Mouse (Mus musculus) A20 (cell line): Measurements from ENCODE around the gene Atp8a2.

Experiments used
- DNase-seq: peaks from one replicate; pipeline ENCODE4 v3.0.0-alpha.2; 2011; ENCODE audit warnings: low read depth, low spot score

The Atp8a2 gene

DNA sequence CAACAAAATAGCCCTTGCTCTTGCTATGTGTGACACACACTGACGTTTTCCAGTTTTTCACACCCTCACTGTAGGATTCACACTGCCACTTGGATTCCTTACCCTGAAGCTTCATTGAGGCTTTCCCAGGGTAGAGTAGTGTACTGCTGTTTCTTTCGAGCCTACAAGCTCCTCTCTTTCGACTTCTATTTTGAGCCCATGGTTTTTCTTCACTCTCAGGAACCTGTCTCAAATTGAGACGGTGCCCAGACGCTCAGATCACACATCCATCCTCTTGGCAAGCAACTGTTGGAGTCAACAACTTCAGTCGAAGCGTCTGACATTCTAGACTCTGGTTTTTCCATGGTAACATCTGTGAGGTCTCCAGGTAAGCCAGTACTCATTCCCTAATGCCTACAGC lies at the start of gene Atp8a2:
Atp8a2 (minus strand) TSS at position 296 of the 400 bp plus-strand sequence.
- no peak for DNase-seq

DNA sequence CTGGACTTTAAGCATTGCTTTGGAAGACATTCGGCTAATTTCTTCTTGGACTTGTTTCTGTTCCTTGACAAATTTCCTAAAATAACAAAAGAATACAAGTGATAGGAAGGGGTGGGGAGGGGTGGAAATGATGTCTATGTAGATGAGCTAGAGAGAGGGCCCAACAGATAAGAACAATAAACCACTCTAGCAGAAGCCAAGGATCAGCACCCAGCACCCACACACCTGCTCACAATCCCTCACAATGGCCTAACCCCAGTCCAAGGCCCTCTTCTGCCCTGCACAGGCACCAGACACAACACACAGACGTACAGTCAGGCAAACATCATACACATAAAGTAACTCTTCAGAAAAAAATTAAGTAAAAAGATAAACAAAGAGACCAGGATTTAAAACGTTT lies 41.6 kb upstream of the Atp8a2 start:
- DNase-seq = no peak

DNA sequence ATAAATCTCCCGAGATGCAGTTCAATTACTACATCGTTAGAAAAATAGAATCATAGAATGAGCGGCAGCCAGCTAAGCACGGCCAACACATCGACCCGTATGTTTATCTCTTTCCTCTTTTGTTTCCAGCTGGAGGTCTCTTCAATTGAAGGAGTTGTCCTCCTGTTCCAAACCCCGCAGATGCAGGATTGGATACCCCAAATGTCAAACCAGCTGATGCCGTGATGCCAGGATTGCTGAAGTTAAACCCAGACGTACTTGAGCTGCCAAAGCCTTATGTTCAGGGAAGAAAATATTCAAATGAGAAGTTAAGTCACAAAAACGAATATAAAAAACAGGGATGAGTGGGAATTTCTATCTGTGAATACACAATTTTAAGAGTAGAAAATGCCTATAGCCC lies 22.9 kb upstream of the Atp8a2 start:
- DNase-seq = no peak

DNA sequence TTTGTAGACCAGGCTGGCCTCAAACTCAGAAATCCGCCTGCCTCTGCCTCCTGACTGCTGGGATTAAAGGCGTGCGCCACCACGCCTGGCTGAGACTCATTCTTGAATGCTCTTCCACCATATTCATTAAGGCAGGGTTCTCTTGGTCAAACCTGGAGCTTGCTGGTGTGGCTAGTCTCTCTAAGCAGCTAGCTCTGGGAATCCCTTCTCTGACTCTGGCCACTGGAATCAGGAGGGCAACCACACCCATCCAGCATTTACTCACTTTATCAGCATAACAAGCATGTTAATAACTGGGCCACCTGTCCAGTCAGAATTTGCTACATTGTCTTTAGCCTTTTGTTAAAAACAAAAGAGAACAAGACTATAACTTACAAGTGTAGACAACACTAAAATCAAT lies 20.6 kb upstream of the Atp8a2 start:
- no peak for DNase-seq

DNA sequence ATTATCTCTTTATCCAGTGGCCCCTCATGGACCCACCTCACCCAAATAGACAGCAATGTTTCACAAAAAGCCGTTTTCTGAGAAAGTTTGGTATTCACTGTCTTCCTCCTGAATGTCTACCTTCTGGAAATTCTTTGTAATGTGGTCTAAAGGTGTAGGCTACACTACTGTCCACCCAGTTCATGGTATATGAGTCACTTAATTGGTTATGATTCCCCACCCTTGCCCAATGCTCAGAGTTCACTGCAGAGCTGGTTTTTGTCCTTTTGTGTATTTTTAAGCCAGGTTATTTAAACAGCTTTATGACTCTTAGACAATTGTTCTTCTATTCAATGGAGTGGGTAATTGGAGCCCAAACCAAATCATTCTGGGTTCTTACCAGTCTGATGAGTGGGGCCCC lies 19.1 kb upstream of the Atp8a2 start:
- no peak for DNase-seq

DNA sequence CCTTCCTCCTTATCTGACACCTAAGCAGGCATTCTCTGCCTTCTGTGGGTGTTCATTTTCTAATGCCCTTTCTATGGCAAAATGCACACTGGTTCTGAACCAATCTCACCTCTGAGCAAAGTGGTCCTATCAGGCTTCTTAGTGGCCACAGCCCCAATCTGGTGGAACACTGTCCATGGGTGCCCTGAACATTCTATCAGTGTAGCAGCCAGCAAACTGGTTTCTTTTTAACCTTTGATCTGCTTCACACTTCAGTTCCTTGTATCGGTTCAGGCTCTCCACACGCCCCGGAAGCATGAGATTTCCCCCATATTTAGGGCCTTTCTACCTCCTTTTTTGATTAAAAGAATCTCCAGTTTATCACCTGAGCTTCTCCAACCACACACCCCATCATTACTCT lies 18.0 kb upstream of the Atp8a2 start:
- DNase-seq = no peak

DNA sequence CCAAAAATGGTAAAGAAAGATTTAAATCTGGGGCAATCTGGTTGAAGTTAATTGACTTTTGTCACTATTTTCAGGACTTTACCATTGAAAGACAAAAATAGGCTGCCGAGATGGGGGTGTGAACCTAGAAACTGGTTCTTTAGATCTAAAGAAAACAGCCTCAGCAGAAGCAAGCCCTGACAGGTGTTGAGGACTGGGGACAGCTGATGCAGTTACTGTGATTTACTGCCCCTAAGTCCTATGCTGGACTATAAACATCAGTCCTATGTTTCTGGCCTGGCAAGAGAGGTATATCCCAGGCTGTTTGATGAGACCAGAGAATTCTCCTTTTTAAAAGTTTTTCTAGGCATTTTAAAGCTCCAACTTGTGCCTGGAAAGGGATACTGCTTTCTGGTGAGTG lies 17.1 kb upstream of the Atp8a2 start:
- DNase-seq = no peak

DNA sequence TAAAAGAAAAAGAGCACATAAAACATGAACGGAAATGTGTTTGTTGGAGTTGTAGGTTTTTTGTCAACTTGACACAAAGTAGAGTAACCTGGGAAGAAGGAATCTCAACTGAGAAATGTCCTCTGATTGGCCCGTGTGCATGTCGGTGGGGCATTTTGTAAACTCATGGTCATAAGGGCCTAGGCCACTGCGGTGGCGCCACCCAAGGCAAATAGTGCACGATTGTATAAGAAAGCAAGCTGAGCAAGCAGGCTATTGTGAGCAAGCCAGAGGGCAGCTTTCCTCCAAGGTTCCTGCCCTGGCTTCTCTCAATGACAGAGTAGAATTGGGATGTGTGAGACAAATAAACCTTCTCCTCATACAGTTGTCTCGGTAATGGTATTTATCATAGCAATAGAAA lies 12.2 kb upstream of the Atp8a2 start:
- no peak for DNase-seq

DNA sequence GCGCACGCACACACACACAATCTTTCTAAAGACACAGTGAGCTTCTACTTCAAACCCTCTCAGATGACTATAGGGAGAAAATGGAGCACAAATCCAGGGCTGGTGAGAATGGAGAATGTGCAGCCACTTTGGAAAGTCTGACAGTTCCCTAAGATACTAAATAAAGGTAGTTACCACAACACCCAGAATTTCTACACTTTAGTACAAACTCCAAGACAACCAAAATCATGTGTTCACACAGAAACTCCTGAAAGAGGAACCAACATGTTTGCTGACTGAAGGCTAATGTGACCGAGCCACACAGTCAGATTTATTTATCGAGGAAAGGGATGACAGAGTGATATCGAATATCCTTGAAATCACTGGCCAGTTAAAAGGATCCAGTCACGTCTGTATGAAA lies 8.0 kb upstream of the Atp8a2 start:
- no peak for DNase-seq

DNA sequence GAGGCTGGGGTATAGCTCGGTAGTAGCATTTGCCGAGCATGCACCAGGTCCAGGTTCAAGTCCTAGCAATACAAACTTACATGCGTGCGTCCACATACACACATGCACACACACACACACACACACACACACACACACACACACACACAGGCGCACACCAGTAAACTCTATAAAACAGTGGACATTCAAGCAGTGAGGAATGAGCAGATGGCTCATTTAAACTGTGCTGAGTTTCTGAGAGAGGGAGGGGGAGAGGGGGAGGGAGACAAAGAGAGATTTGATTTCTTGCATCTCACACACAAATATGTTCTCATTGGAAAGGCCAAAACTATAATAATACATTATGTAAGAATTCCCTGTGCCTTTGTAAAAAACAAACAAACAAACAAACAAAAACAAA lies 980 bp downstream of the Atp8a2 start:
- no peak for DNase-seq

DNA sequence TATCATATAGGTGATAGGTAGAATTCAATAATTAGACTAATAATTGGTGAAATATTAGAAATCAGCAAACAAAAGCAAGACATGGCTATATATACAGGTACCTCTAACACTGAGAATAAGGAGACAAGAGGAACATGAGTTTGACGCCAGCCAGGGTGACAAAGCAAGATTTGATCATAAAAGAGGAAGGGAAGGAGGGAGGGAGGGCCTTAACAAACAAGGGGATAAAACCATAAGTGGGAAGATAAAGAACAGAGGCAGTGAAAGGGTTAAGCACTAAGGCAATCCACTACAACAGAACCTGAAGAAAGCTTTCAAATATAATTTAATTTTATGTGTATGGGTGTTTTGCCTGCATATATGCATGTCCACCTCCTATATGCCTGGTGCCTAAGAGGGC lies 2.4 kb downstream of the Atp8a2 start:
- DNase-seq = no peak

DNA sequence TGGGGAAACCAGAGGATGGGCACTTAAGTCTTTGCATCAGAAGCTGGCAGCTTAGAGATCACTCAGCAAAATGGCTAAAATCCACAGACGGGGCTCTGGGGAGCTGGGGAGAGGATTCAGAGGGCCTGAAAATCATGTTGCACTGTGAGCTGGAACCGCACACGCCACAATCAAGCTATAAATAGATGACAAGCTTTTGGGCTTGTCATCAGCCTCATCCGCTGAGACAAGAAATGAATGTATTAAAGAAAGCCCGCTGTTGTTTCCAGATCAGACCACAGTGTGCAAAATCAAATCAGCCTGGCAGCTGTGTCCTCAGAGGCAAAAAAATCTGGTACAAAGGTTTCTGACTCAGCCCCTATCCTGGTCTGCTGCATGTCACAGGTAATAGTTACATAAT lies 7.2 kb downstream of the Atp8a2 start:
- DNase-seq = no peak

DNA sequence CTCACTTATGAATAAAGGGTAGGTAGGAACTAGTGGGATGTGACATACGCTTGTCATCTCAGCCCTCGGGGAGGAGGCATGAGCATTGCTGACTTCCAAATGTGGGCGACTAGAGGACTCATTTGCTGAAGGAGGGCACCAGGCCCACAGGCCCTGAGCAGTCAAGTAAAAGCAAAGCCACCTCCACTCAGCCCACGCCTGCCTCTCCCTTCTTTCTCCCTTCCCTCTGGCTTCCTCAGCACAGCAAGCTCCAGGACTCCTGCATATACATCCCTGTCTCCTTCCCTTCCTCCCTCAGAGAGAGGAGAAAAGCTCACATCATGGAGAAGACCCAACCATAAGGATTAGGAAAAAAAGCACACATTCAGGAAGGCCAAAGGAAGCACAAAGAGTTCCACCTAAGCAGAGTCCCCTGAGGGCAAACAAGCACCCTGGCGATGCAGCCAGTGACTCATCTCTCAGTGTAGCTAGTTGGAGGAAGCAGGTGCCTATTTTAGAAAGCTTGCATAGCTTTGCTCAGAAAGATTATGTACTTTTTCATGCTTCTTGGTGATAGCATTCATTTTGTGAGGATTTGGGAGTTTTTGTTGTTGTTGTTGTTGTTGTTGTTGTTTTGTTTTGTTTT lies 8.7 kb downstream of the Atp8a2 start:
- DNase-seq = no peak

DNA sequence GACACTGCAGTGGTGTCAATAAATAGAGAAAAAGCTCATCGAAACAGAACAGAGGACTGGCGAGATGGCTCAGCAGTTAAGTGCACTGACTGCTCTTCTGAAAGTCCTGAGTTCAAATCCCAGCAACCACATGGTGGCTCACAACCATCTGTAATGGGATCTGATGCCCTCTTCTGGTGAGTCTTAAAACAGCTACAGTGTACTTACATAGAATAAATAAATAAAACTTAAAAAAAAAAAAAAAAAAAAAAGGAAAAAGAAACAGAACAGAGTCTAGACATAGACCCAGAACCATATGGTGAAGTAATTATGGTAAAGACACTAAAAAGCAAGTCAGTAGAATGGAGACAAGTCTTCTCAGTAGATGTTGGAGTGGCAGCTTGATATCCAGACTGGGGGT lies 15.7 kb downstream of the Atp8a2 start:
- peak; percentile 18 for DNase-seq

DNA sequence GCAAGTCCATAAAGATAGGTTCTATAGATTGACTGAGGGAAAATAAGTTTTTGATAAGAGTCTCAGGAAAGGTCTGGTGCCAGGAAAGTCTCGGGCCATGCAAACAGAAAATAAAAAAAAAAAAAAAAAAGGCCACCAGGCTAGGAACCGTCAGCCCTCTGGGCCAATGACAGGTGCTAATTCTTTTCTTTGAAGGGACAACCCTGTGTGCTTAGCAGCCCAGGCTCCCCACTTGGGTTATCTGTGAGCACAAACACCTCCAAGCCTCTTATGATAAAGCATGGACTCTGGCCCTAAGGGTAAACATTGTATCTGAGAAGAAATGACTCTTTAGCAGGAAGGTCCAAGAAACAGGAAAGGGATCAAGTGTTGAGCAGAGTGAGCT lies 18.4 kb downstream of the Atp8a2 start:
- DNase-seq = no peak

DNA sequence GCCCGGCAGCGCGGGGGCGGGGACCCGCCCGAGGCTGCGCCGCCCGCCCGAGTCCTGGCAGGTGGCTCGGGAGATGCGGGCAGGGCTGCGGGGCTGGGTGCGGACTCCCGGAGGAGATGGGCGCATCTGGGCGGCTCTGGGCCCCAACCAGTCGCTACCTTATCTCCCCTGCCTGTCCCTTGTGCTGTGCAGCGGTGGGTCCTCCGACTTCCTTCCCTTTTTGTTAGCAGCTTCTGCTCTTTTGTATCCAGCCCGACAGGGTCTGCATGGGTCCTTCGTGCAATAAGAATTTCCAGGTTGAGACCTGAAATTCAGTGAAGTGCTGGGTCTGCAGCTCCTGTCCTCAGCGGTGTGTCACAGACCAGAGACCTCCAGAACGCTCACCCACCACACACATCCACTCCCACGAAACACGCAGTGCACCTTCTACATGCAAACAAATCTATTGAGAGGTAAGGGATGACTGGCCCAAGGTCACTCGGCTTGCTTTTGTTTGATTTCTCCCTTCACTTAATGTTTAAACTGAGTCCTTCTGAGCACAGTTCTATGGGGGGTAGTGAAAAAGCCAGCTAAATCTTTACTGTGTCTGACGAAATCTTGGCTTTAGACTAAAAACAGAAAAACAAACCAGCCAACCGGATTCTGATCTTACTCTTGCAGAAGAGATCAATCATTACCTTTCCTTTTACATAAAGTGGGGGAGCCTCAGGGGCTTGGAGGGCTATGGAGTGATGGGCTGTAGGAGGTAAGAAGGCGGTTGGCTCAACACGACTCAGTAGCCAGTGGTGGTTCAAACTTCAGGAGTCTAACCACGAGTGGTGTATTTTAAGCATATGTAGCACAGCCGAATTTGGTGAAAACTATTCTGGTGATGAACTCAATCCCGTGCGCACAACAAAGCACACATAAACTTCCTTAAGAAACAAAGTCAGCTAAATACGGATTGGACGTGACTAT lies 19.1 kb downstream of the Atp8a2 start:
- DNase-seq = no peak

DNA sequence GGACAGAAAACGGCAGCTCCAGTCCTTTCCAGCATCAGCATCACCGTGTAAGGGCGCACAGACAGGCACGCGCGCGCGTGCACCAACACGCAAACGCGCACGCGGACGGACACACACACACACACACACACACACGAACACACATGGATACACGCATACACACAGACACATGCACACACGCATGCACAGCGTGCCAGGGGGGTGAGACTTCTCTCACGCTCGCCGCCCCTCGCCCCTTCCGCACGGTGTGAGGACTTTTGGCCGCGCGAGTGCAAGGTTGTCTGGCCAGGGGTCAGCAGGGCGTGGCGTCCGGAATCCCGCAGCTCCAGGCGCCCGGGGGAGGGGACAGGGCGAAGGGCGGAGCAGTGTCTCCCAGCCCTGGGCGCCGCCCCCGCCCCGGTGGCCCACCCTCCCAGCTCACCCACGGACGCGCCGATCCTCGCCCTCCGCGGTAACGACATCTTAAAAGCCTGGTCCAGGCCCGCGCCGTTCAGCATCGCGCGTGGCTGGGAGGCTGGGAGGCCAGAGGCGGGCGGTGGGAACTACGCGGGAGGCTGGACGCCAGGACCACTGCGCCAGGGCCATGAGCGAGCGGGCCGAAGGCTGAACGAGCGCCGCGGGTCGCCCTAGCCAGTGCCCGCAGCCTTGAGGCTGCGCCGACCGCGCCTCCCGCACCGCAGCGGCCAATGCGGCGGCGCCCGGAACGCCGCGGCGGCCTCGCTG lies 19.9 kb downstream of the Atp8a2 start:
- no peak for DNase-seq

DNA sequence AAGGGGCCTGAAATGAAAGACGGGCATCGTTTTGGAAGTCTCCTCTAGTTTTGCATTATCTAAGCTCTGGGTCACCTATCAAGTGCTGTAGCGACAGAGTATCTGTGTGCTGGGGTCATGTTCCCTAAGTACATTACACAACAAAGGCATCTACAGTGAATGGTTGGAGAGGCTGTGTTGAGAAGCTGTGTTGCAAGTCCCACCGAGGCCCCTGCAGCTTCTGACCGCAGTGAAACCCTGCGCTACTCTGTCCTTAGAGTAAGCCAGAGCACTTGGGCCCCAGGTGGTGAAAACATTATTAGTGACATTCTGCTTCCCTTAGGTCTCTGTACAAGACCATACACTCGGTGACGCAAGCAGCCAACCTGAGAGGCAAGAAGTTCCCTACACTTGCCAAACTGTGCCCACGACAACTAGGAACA lies 20.5 kb downstream of the Atp8a2 start:
- no peak for DNase-seq

DNA sequence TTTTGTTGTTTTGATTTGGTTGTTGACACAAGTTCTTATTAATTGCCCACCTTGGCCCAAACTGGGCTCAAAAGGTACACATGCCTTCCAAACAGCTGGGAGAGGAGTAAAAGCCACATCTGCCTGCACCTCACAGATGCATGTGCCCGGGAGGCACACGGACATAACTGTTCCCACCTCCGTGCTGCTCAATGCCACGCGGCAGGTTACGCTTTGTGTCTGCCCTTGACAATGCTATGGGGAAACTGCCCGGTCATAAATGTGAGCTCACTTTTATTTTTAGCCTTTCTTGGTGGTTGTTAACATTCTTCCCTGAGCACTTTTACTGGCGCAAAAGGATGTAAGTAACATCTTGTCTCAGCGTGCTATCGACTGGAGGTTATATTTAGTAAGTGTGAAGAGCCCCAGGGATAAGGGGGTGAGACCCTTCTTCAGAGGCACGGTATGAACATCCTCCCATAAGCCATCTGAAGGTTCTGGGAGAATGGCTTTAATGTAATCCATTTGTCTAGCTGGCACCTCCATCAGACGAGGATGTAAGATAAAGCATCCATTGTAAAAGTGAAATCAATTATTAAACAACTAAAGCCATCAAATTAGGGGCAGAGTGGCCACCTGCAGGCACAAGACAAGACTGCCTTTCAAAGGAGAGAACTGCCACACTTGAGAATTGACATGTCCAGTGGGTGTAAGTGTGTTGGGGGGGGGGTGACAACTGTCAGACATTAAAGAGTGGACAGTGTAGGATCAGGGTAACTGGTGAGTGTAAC lies 24.5 kb downstream of the Atp8a2 start:
- DNase-seq = no peak

DNA sequence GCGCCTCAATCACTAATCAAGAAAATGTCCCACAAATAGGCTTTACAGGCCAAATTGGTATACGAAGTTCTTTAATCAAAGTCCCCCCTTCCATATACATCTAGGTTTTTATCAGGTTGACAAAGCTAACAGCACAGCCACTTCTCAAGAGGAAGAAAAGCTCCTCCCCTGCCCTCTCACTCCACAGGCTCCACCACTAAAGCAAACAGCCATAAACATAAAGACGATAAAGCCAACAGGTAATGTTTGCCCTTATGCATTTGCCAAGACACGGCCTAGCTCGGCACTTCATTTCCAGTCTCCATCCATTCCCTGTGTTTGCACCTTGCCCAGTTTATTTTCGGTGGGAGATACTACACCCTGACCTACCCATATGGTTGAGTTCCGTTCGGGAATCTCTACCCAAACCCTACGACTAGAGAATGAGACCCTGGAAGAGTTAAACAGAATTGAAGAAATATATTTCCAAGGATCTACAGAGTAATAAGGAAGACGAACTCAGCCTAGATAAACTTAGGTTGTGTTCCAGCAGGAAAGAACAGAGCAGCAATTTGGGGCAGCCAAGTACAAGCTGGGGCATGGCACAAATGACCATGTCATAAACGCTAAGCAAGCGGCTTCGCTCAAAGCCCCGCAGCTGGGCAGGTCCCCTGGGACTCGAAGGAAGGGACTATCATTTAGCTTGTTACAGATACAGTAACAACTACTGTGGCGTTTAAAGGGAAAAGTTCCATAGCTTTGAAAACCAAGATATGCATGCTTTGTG lies 26.0 kb downstream of the Atp8a2 start:
- no peak for DNase-seq

DNA sequence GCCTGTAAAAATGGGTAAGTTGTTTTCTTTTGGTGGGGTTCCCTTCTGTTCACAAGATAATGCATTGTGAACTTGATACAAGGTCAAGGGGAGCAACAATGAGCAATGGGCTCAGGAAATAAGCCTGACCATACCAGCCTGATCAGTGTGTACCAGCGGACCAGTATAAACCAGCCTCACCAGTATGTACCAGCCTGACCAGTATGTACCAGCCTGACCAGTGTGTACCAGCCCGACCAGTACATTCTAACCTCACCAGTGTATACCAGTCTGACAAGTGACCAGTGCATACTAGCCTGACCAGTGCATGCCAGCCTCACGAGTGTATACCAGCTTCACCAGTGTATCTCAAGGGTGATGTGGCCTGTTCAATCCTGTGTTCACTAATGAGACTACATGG lies 33.6 kb downstream of the Atp8a2 start:
- DNase-seq = no peak
